Mouse (Mus musculus) stomach, embryonic 16.5 days (tissue): Measurements from ENCODE around the gene Eng. TPM values are rescaled to one million over a fixed set of nuclear protein-coding genes. Genes with fewer than 3 reads are reported as not detected.

Experiments used
- ATAC-seq: fragments of 200-750 bp; cut with Nextera tagmentation; 2 replicates; pipeline ENCODE4 v1.8.0; 2017; ENCODE audit warnings: moderate number of reproducible peaks, moderate TSS enrichment; ENCODE audit not compliant: insufficient read depth, low FRiP score
- H3K27ac ChIP-seq: fragments of 300-500 bp; sonication (generic); 2 replicates; pipeline ENCODE4 v1.5.1; 2014; ENCODE audit warnings: low read length
- H3K27me3 ChIP-seq: fragments of 300-500 bp; sonication (generic); 2 replicates; pipeline ENCODE4 v1.6.1; 2014; ENCODE audit warnings: low read length, control low read depth, mixed read lengths; ENCODE audit not compliant: control insufficient read depth, insufficient read depth
- H3K36me3 ChIP-seq: fragments of 300-500 bp; sonication (generic); 2 replicates; pipeline ENCODE4 v1.6.1; 2014; ENCODE audit warnings: low read length; ENCODE audit not compliant: control insufficient read depth, insufficient read depth
- H3K4me1 ChIP-seq: fragments of 300-500 bp; sonication (generic); 2 replicates; pipeline ENCODE4 v1.6.1; 2014; ENCODE audit warnings: low read length, control low read depth, mixed read lengths; ENCODE audit not compliant: control insufficient read depth, insufficient read depth
- H3K4me2 ChIP-seq: fragments of 300-500 bp; sonication (generic); 2 replicates; pipeline ENCODE4 v1.6.1; 2014; ENCODE audit warnings: low read depth, low read length, mixed read lengths
- H3K4me3 ChIP-seq: fragments of 300-500 bp; sonication (generic); replicated peaks from 2 replicates; pipeline ENCODE4 v1.5.1; 2014; ENCODE audit warnings: mild to moderate bottlenecking, low read length
- H3K9ac ChIP-seq: fragments of 300-500 bp; sonication (generic); 2 replicates; pipeline ENCODE4 v1.6.1; 2014; ENCODE audit warnings: low read length
- H3K9me3 ChIP-seq: fragments of 300-500 bp; sonication (generic); replicated peaks from 2 replicates; pipeline ENCODE4 v1.6.1; 2016; ENCODE audit warnings: low read length, control low read depth; ENCODE audit not compliant: control insufficient read depth
- WGBS: fragments of 180-500 bp; shearing (Covaris S2); extraction: QIAGEN DNeasy Blood & Tissue Kit; methylation state at CpG from one replicate; pipeline ENCODE4 v1.1.7; 2014; 5-methylcytosine and 5-hydroxymethylcytosine counted together
- polyA plus RNA-seq: library from polyadenylated mRNA; unstranded; fragments of >200 nt; fragmentation: Nextera tagmentation; extraction: Ambion mirVana; gene quantifications from 2 replicates; pipeline ENCODE4 v1.2.1, GENCODE M21; 2015

The Eng gene
- polyA plus RNA-seq, 1 experiment from 2014 or later: 64.5 TPM

- Histone ChIP-seq H3K9me3 (no peaks in the 10 kb centered on the region), H3K4me1 (peaks cover 21% of the 10 kb centered on the region), H3K4me2 (no peak overlapping the region), H3K27ac (no peak overlapping the region), H3K9ac (no peak overlapping the region; the same call in 1 of the 2 replicates), H3K27me3 (no peaks in the 10 kb centered on the region), H3K4me3 (no peak overlapping the region), H3K36me3 (peaks cover 17% of the 10 kb centered on the region)
- WGBS: 23% methylated on average over 5 of the region's 5 CpGs
- no peak for ATAC-seq
These were observed 43.0 kb downstream of the Eng start for GRCm38 (mm10) chr2:32689420-32689819.

GRCm38 (mm10) chr2:32691041-32691440 is 44.6 kb downstream of the Eng start:
- Histone ChIP-seq H3K4me1 (peaks cover 21% of the 10 kb centered on the region), H3K4me3 (no peak overlapping the region), H3K9ac (no peak overlapping the region), H3K27ac (no peak overlapping the region), H3K27me3 (no peaks in the 10 kb centered on the region), H3K9me3 (no peaks in the 10 kb centered on the region), H3K4me2 (no peak overlapping the region), H3K36me3 (peaks cover 7% of the 10 kb centered on the region)
- ATAC-seq: no peak
- 71% methylated on average over 11 of the region's 11 CpGs for WGBS

GRCm38 (mm10) chr2:32692496-32692895 is 46.1 kb downstream of the Eng start:
- ATAC-seq: no peak
- H3K4me1 ChIP-seq: peaks cover 21% of the 10 kb centered on the region
- WGBS: 93% methylated on average over 14 of the region's 14 CpGs

GRCm38 (mm10) chr2:32693282-32693681 is 46.9 kb downstream of the Eng start:
- peak overlapping the region; percentile 91 for H3K9ac ChIP-seq
- peaks cover 21% of the 10 kb centered on the region for H3K4me1 ChIP-seq
- H3K27ac ChIP-seq: peak overlapping the region; percentile 77
- 8% methylated on average over 7 of the region's 7 CpGs for WGBS
- H3K4me3 ChIP-seq: peak overlapping the region; percentile 85
- peak overlapping the region; percentile 93 for H3K4me2 ChIP-seq
- H3K27me3 ChIP-seq: no peaks in the 10 kb centered on the region
- no peaks in the 10 kb centered on the region for H3K36me3 ChIP-seq
- no peaks in the 10 kb centered on the region for H3K9me3 ChIP-seq
- ATAC-seq: no peak

More at GRCm38 (mm10) chr2:32692496-32692895, 46.1 kb downstream of the Eng start:
- Histone ChIP-seq H3K27ac (no peak overlapping the region), H3K9me3 (no peaks in the 10 kb centered on the region), H3K4me2 (peak overlapping the region; percentile 93), H3K36me3 (no peaks in the 10 kb centered on the region), H3K4me3 (peak overlapping the region; percentile 85; the same call in 1 of the 2 replicates), H3K27me3 (no peaks in the 10 kb centered on the region), H3K9ac (0 out of 2 replicates have a peak overlapping the region, but pooled peaks have one; percentile 7)

- peak; percentile 97 for ATAC-seq
- peak overlapping the region; percentile 93 for H3K4me2 ChIP-seq
- peak overlapping the region; percentile 77 for H3K27ac ChIP-seq
- no peaks in the 10 kb centered on the region for H3K36me3 ChIP-seq
- WGBS: 1% methylated on average over 49 of the region's 51 CpGs
- no peaks in the 10 kb centered on the region for H3K27me3 ChIP-seq
- peak overlapping the region; percentile 91 for H3K9ac ChIP-seq
- H3K4me1 ChIP-seq: peaks cover 21% of the 10 kb centered on the region
- no peaks in the 10 kb centered on the region for H3K9me3 ChIP-seq
- peak overlapping the region; percentile 85 for H3K4me3 ChIP-seq
These were observed 47.5 kb downstream of the Eng start for GRCm38 (mm10) chr2:32693823-32694411.

- WGBS: 85% methylated on average over 12 of the region's 12 CpGs
- H3K4me1 ChIP-seq: peaks cover 18% of the 10 kb centered on the region
- H3K9ac ChIP-seq: peak overlapping the region; percentile 72
- no peaks in the 10 kb centered on the region for H3K36me3 ChIP-seq
- no peak for ATAC-seq
- H3K27ac ChIP-seq: peak overlapping the region; percentile 73; the same call in 1 of the 2 replicates
- H3K9me3 ChIP-seq: no peaks in the 10 kb centered on the region
- H3K4me3 ChIP-seq: peak overlapping the region; percentile 85
- no peaks in the 10 kb centered on the region for H3K27me3 ChIP-seq
- peak overlapping the region; percentile 93 for H3K4me2 ChIP-seq
These were observed 48.3 kb downstream of the Eng start for GRCm38 (mm10) chr2:32694691-32695090.

- Histone ChIP-seq H3K4me3 (no peak overlapping the region), H3K27ac (no peak overlapping the region), H3K27me3 (no peaks in the 10 kb centered on the region), H3K4me2 (no peak overlapping the region), H3K9me3 (no peaks in the 10 kb centered on the region), H3K36me3 (0 out of 2 replicates have a peak, but pooled peaks cover 4% of the 10 kb centered on the region), H3K4me1 (no peaks in the 10 kb centered on the region), H3K9ac (no peak overlapping the region)
- WGBS: 81% methylated on average over 6 of the region's 6 CpGs
- ATAC-seq: no peak
These were observed 53.3 kb downstream of the Eng start for GRCm38 (mm10) chr2:32699680-32700079.

- H3K36me3 ChIP-seq: peaks cover 8% of the 10 kb centered on the region; the same call in 1 of the 2 replicates
- ATAC-seq: no peak
- H3K4me3 ChIP-seq: no peak overlapping the region
- H3K4me1 ChIP-seq: no peaks in the 10 kb centered on the region
- WGBS: 79% methylated on average over 14 of the region's 14 CpGs
- H3K9me3 ChIP-seq: no peaks in the 10 kb centered on the region
- H3K4me2 ChIP-seq: no peak overlapping the region
- no peaks in the 10 kb centered on the region for H3K27me3 ChIP-seq
- no peak overlapping the region for H3K9ac ChIP-seq
- no peak overlapping the region for H3K27ac ChIP-seq
These were observed 54.8 kb downstream of the Eng start for GRCm38 (mm10) chr2:32700966-32701743.

GRCm38 (mm10) chr2:32703046-32703445 is 56.7 kb downstream of the Eng start:
- no peak overlapping the region for H3K9ac ChIP-seq
- no peaks in the 10 kb centered on the region for H3K4me1 ChIP-seq
- no peak overlapping the region for H3K27ac ChIP-seq
- H3K4me2 ChIP-seq: no peak overlapping the region
- no peaks in the 10 kb centered on the region for H3K9me3 ChIP-seq
- no peak overlapping the region for H3K4me3 ChIP-seq
- no peak for ATAC-seq
- WGBS: 89% methylated on average over 8 of the region's 8 CpGs
- no peaks in the 10 kb centered on the region for H3K27me3 ChIP-seq
- peaks cover 16% of the 10 kb centered on the region for H3K36me3 ChIP-seq
